Mouse (Mus musculus) ovary, postnatal 36 days (tissue): Measurements from ENCODE around the gene Kazn.

ENCODE experiments used
- DNase-seq: peaks from one replicate; pipeline ENCODE4 v3.0.0; 2022; ENCODE audit warnings: low spot score, mixed read lengths

Kazn gene

GRCm38 (mm10) chr4:142077572-142078271 is 161.5 kb downstream of the Kazn start:
- DNase-seq: peak; percentile 41

GRCm38 (mm10) chr4:142076883-142077282 is 162.3 kb downstream of the Kazn start:
- no peak for DNase-seq

- DNase-seq: no peak
These were observed 163.3 kb downstream of the Kazn start for GRCm38 (mm10) chr4:142075931-142076330.

GRCm38 (mm10) chr4:142074060-142074732 is 165.0 kb downstream of the Kazn start:
- no peak for DNase-seq

GRCm38 (mm10) chr4:142071243-142071991 is 167.8 kb downstream of the Kazn start:
- DNase-seq: no peak

- no peak for DNase-seq
These were observed 168.4 kb downstream of the Kazn start for GRCm38 (mm10) chr4:142070840-142071239.

GRCm38 (mm10) chr4:142068899-142069812 is 170.0 kb downstream of the Kazn start:
- no peak for DNase-seq

- no peak for DNase-seq
These were observed 172.6 kb downstream of the Kazn start for GRCm38 (mm10) chr4:142066576-142066975.

- no peak for DNase-seq
These were observed 173.4 kb downstream of the Kazn start for GRCm38 (mm10) chr4:142065835-142066234.

- DNase-seq: no peak
These were observed 173.9 kb downstream of the Kazn start for GRCm38 (mm10) chr4:142065270-142065669.

- no peak for DNase-seq
These were observed 174.5 kb downstream of the Kazn start for GRCm38 (mm10) chr4:142064582-142065228.

- DNase-seq: no peak
These were observed 176.1 kb downstream of the Kazn start for GRCm38 (mm10) chr4:142063057-142063534.

- DNase-seq: no peak
These were observed 177.5 kb downstream of the Kazn start for GRCm38 (mm10) chr4:142061485-142062240.

- DNase-seq: no peak
These were observed 178.5 kb downstream of the Kazn start for GRCm38 (mm10) chr4:142060455-142061378.

- DNase-seq: no peak
These were observed 179.4 kb downstream of the Kazn start for GRCm38 (mm10) chr4:142059841-142060193.

GRCm38 (mm10) chr4:142059113-142059840 is 179.9 kb downstream of the Kazn start:
- DNase-seq: no peak

- DNase-seq: no peak
These were observed 181.5 kb downstream of the Kazn start for GRCm38 (mm10) chr4:142057529-142058216.

GRCm38 (mm10) chr4:142055600-142055999 is 183.6 kb downstream of the Kazn start:
- DNase-seq: no peak
